Mouse (Mus musculus): ENCODE data around the gene Enox2. TPM values are rescaled to one million over a fixed set of nuclear protein-coding genes. Genes with fewer than 3 reads are reported as not detected.

The Enox2 gene
- polyA plus RNA-seq, 1 experiment from 2014 or later, result 5.8 TPM

GRCm38 (mm10) chrX:48984451-48984850 lies 303.6 kb downstream of the Enox2 start:
- Histone ChIP-seq H3K4me3 (no peak overlapping the region), H3K4me2 (replicated peaks) (no peak overlapping the region), H3K9ac (no peak overlapping the region), H3K27ac (no peak overlapping the region), H3K9me3 (no peaks in the 10 kb centered on the region), H3K36me3 (no peaks in the 10 kb centered on the region), H3K4me1 (no peaks in the 10 kb centered on the region), H3K27me3 (no peaks in the 10 kb centered on the region)
- no peak for ATAC-seq (ENCODE audit: insufficient number of reproducible peaks, insufficient read depth, low FRiP score, low TSS enrichment)
- 67% methylated on average over 2 of the region's 2 CpGs for whole genome bisulfite sequencing

Other genes starting within 250 kb of the Enox2 start
- 1.5 and 1.6 TPM in 2 replicates for gene Arhgap36, start 175.7 kb upstream of the Enox2 start, polyA plus RNA-seq (2016; fragmentation: Nextera tagmentation; extraction: Ambion mirVana)

All from embryonic facial prominence, embryonic 12.5 days (tissue).